Mouse (Mus musculus): ENCODE measurements around the gene Col6a6.

GRCm38 (mm10) chr9:105705011-105705410 is 122.9 kb downstream of the Col6a6 start:
- no peak for TF ChIP-seq ZC3H11A (IDR thresholded peaks at IDR 0.05; ENCODE audit: borderline replicate concordance, low read depth, low read length)
- TF ChIP-seq HCFC1 (IDR thresholded peaks at IDR 0.05; ENCODE audit: borderline replicate concordance, insufficient read depth, low read length): no peak
- TF ChIP-seq CHD2 (IDR thresholded peaks at IDR 0.05; ENCODE audit: low read depth, low read length): no peak
- TF ChIP-seq ZNF384 (IDR thresholded peaks at IDR 0.05; ENCODE audit: low read depth, low read length): no peak
